Mouse (Mus musculus) lung, adult 2 months (tissue): Measurements from ENCODE around the gene Heatr6.

Experiments
- CTCF ChIP-seq: fragments of 200-500 bp; IDR thresholded peaks from 2 replicates; pipeline ENCODE4 v1.5.1; 2011; ENCODE audit warnings: mild to moderate bottlenecking, low read length, control low read depth; ENCODE audit not compliant: insufficient read depth
- POLR2A ChIP-seq: fragments of 200-500 bp; IDR thresholded peaks from 2 replicates; pipeline ENCODE4 v1.6.1; 2011; ENCODE audit warnings: low read depth, mild to moderate bottlenecking, control low read depth, low read length, borderline replicate concordance; ENCODE audit errors: extremely low read depth

DNA sequence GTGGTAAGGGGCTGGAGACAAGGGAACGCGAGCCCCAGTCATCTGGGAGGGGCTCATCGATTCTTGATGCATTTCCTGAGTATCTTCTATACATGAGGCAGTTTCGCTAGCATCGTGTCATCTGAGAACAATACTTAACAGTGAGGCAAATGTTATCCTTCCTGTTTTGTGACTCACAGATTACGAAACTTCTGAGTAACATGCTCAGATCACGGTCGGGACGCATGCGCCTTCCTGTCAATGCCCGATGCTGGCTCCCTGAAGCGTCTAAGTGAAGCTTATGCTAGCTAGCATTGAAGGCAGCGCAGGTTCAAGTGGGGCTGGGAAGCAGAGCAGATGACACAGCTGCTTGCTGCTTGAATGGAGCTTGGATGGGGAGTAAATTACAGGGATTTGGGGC lies 35.8 kb downstream of the Heatr6 start:
- TF ChIP-seq CTCF (no peak), POLR2A (no peak)
